Mouse (Mus musculus): ENCODE measurements around the gene 2900011O08Rik. TPM values are rescaled to one million over a fixed set of nuclear protein-coding genes. Genes with fewer than 3 reads are reported as not detected.
"Not testable (repeated sequence)": the region's sequence is repeated elsewhere in the genome, so short reads cannot be mapped to it uniquely, and the experiment has no call there.

The 2900011O08Rik gene
- polyA plus RNA-seq, 1 experiment from 2014 or later, result 1.5 TPM

GRCm38 (mm10) chr16:14046224-14046756 is 59.9 kb downstream of the 2900011O08Rik start:
- Histone ChIP-seq H3K36me3 (ENCODE audit: control insufficient read depth, insufficient read depth, low read length) (no peaks in the 10 kb centered on the region), H3K9ac (ENCODE audit: low read depth, low read length) (no peak overlapping the region), H3K9me3 (ENCODE audit: control insufficient read depth, low read length) (no peaks in the 10 kb centered on the region), H3K27me3 (ENCODE audit: control insufficient read depth, insufficient read depth, low read length) (no peaks in the 10 kb centered on the region), H3K4me2 (replicated peaks; ENCODE audit: low read depth, low read length) (no peak overlapping the region), H3K4me1 (ENCODE audit: control insufficient read depth, insufficient read depth, low read length) (no peaks in the 10 kb centered on the region), H3K27ac (ENCODE audit: low read depth, low read length) (no peak overlapping the region), H3K4me3 (ENCODE audit: low read length) (no peak overlapping the region)
- WGBS, result 58% methylated on average over 4 of the region's 4 CpGs
- no peak for ATAC-seq (ENCODE audit: low FRiP score, low TSS enrichment)

GRCm38 (mm10) chr16:14052221-14052620 is 65.8 kb downstream of the 2900011O08Rik start:
- no peaks in the 10 kb centered on the region for H3K9me3 ChIP-seq (ENCODE audit: control insufficient read depth, low read length)
- ATAC-seq (ENCODE audit: low FRiP score, low TSS enrichment), result no peak
- 93% methylated on average over 2 of the region's 2 CpGs for WGBS
- no peaks in the 10 kb centered on the region for H3K36me3 ChIP-seq (ENCODE audit: control insufficient read depth, insufficient read depth, low read length)
- H3K27ac ChIP-seq (ENCODE audit: low read depth, low read length), result no peak overlapping the region
- no peaks in the 10 kb centered on the region for H3K4me1 ChIP-seq (ENCODE audit: control insufficient read depth, insufficient read depth, low read length)
- H3K9ac ChIP-seq (ENCODE audit: low read depth, low read length), result no peak overlapping the region
- no peak overlapping the region for H3K4me3 ChIP-seq (ENCODE audit: low read length)
- H3K4me2 ChIP-seq (replicated peaks; ENCODE audit: low read depth, low read length), result no peak overlapping the region
- no peaks in the 10 kb centered on the region for H3K27me3 ChIP-seq (ENCODE audit: control insufficient read depth, insufficient read depth, low read length)

- H3K9ac ChIP-seq (ENCODE audit: low read depth, low read length), result no peak overlapping the region
- H3K4me3 ChIP-seq (ENCODE audit: low read length), result no peak overlapping the region
- no peak for ATAC-seq (ENCODE audit: low FRiP score, low TSS enrichment)
- no peaks in the 10 kb centered on the region for H3K4me1 ChIP-seq (ENCODE audit: control insufficient read depth, insufficient read depth, low read length)
- H3K4me2 ChIP-seq (replicated peaks; ENCODE audit: low read depth, low read length), result no peak overlapping the region
- H3K9me3 ChIP-seq (ENCODE audit: control insufficient read depth, low read length), result no peaks in the 10 kb centered on the region
- H3K36me3 ChIP-seq (ENCODE audit: control insufficient read depth, insufficient read depth, low read length), result no peaks in the 10 kb centered on the region
- WGBS, result 82% methylated on average over 5 of the region's 5 CpGs
- no peak overlapping the region for H3K27ac ChIP-seq (ENCODE audit: low read depth, low read length)
- no peaks in the 10 kb centered on the region for H3K27me3 ChIP-seq (ENCODE audit: control insufficient read depth, insufficient read depth, low read length)
Observed at GRCm38 (mm10) chr16:14053116-14053515, 66.7 kb downstream of the 2900011O08Rik start.

- no peak overlapping the region for H3K4me3 ChIP-seq (ENCODE audit: low read length)
- WGBS, result 33% methylated on average over 1 of the region's 1 CpGs
- H3K27me3 ChIP-seq (ENCODE audit: control insufficient read depth, insufficient read depth, low read length), result no peaks in the 10 kb centered on the region
- ATAC-seq (ENCODE audit: low FRiP score, low TSS enrichment), result no peak
- no peak overlapping the region for H3K9ac ChIP-seq (ENCODE audit: low read depth, low read length)
- no peaks in the 10 kb centered on the region for H3K4me1 ChIP-seq (ENCODE audit: control insufficient read depth, insufficient read depth, low read length)
- no peaks in the 10 kb centered on the region for H3K9me3 ChIP-seq (ENCODE audit: control insufficient read depth, low read length)
- H3K36me3 ChIP-seq (ENCODE audit: control insufficient read depth, insufficient read depth, low read length), result no peaks in the 10 kb centered on the region
- H3K4me2 ChIP-seq (replicated peaks; ENCODE audit: low read depth, low read length), result no peak overlapping the region
- no peak overlapping the region for H3K27ac ChIP-seq (ENCODE audit: low read depth, low read length)
Observed at GRCm38 (mm10) chr16:14055271-14055670, 68.9 kb downstream of the 2900011O08Rik start.

GRCm38 (mm10) chr16:14056734-14057133 is 70.3 kb downstream of the 2900011O08Rik start:
- ATAC-seq (ENCODE audit: low FRiP score, low TSS enrichment), result no peak
- no peaks in the 10 kb centered on the region for H3K4me1 ChIP-seq (ENCODE audit: control insufficient read depth, insufficient read depth, low read length)
- no peak overlapping the region for H3K9ac ChIP-seq (ENCODE audit: low read depth, low read length)
- H3K9me3 ChIP-seq (ENCODE audit: control insufficient read depth, low read length), result no peaks in the 10 kb centered on the region
- H3K27me3 ChIP-seq (ENCODE audit: control insufficient read depth, insufficient read depth, low read length), result no peaks in the 10 kb centered on the region
- H3K4me2 ChIP-seq (replicated peaks; ENCODE audit: low read depth, low read length), result no peak overlapping the region
- H3K36me3 ChIP-seq (ENCODE audit: control insufficient read depth, insufficient read depth, low read length), result no peaks in the 10 kb centered on the region
- no peak overlapping the region for H3K4me3 ChIP-seq (ENCODE audit: low read length)
- 61% methylated on average over 4 of the region's 4 CpGs for WGBS
- H3K27ac ChIP-seq (ENCODE audit: low read depth, low read length), result no peak overlapping the region

GRCm38 (mm10) chr16:14058541-14058940 is 72.1 kb downstream of the 2900011O08Rik start:
- no peak overlapping the region for H3K4me3 ChIP-seq (ENCODE audit: low read length)
- no peak for ATAC-seq (ENCODE audit: low FRiP score, low TSS enrichment)
- H3K27me3 ChIP-seq (ENCODE audit: control insufficient read depth, insufficient read depth, low read length), result no peaks in the 10 kb centered on the region
- no peaks in the 10 kb centered on the region for H3K4me1 ChIP-seq (ENCODE audit: control insufficient read depth, insufficient read depth, low read length)
- H3K4me2 ChIP-seq (replicated peaks; ENCODE audit: low read depth, low read length), result no peak overlapping the region
- H3K9ac ChIP-seq (ENCODE audit: low read depth, low read length), result no peak overlapping the region
- no peaks in the 10 kb centered on the region for H3K9me3 ChIP-seq (ENCODE audit: control insufficient read depth, low read length)
- no peaks in the 10 kb centered on the region for H3K36me3 ChIP-seq (ENCODE audit: control insufficient read depth, insufficient read depth, low read length)
- 26% methylated on average over 1 of the region's 1 CpGs for WGBS
- H3K27ac ChIP-seq (ENCODE audit: low read depth, low read length), result no peak overlapping the region

- ATAC-seq (ENCODE audit: low FRiP score, low TSS enrichment), result no peak
- Histone ChIP-seq H3K27me3 (ENCODE audit: control insufficient read depth, insufficient read depth, low read length) (no peaks in the 10 kb centered on the region), H3K27ac (ENCODE audit: low read depth, low read length) (no peak overlapping the region), H3K4me3 (ENCODE audit: low read length) (no peak overlapping the region), H3K9ac (ENCODE audit: low read depth, low read length) (no peak overlapping the region), H3K36me3 (ENCODE audit: control insufficient read depth, insufficient read depth, low read length) (no peaks in the 10 kb centered on the region), H3K9me3 (ENCODE audit: control insufficient read depth, low read length) (no peaks in the 10 kb centered on the region), H3K4me1 (ENCODE audit: control insufficient read depth, insufficient read depth, low read length) (no peaks in the 10 kb centered on the region), H3K4me2 (replicated peaks; ENCODE audit: low read depth, low read length) (no peak overlapping the region)
- WGBS, result 40% methylated on average over 1 of the region's 1 CpGs
Observed at GRCm38 (mm10) chr16:14059118-14059854, 72.9 kb downstream of the 2900011O08Rik start.

GRCm38 (mm10) chr16:14059869-14060268 is 73.5 kb downstream of the 2900011O08Rik start:
- H3K9me3 ChIP-seq (ENCODE audit: control insufficient read depth, low read length), result no peaks in the 10 kb centered on the region
- no peaks in the 10 kb centered on the region for H3K27me3 ChIP-seq (ENCODE audit: control insufficient read depth, insufficient read depth, low read length)
- H3K9ac ChIP-seq (ENCODE audit: low read depth, low read length), result no peak overlapping the region
- no peak overlapping the region for H3K4me2 ChIP-seq (replicated peaks; ENCODE audit: low read depth, low read length)
- no peak for ATAC-seq (ENCODE audit: low FRiP score, low TSS enrichment)
- no peaks in the 10 kb centered on the region for H3K4me1 ChIP-seq (ENCODE audit: control insufficient read depth, insufficient read depth, low read length)
- H3K4me3 ChIP-seq (ENCODE audit: low read length), result no peak overlapping the region
- 82% methylated on average over 5 of the region's 5 CpGs for WGBS
- H3K36me3 ChIP-seq (ENCODE audit: control insufficient read depth, insufficient read depth, low read length), result no peaks in the 10 kb centered on the region
- H3K27ac ChIP-seq (ENCODE audit: low read depth, low read length), result no peak overlapping the region

- H3K27ac ChIP-seq (ENCODE audit: low read depth, low read length); H3K9me3 ChIP-seq (ENCODE audit: control insufficient read depth, low read length); H3K36me3 ChIP-seq (ENCODE audit: control insufficient read depth, insufficient read depth, low read length): not testable (repeated sequence)
Observed at GRCm38 (mm10) chr16:14066571-14066970, 80.2 kb downstream of the 2900011O08Rik start.

More at GRCm38 (mm10) chr16:14066571-14066970, 80.2 kb downstream of the 2900011O08Rik start:
- not testable (repeated sequence) for H3K4me2 ChIP-seq (replicated peaks; ENCODE audit: low read depth, low read length); H3K27me3 ChIP-seq (ENCODE audit: control insufficient read depth, insufficient read depth, low read length); ATAC-seq (ENCODE audit: low FRiP score, low TSS enrichment); H3K4me3 ChIP-seq (ENCODE audit: low read length); H3K9ac ChIP-seq (ENCODE audit: low read depth, low read length); H3K4me1 ChIP-seq (ENCODE audit: control insufficient read depth, insufficient read depth, low read length)
- 91% methylated on average over 4 of the region's 4 CpGs for WGBS
